Mouse (Mus musculus) neural tube, embryonic 13.5 days (tissue): ENCODE data around the gene Pik3r4. TPM values are rescaled to one million over a fixed set of nuclear protein-coding genes. Genes with fewer than 3 reads are reported as not detected.
"Not testable (repeated sequence)": the region's sequence is repeated elsewhere in the genome, so short reads cannot be mapped to it uniquely, and the experiment has no call there.

Experiments
- ATAC-seq: fragments of 200-750 bp; cut with Nextera tagmentation; 2 replicates; pipeline ENCODE4 v1.8.0; 2017; ENCODE audit warnings: low read depth, mild to moderate bottlenecking, moderate TSS enrichment, moderate library complexity
- H3K27ac ChIP-seq: fragments of 300-500 bp; sonication (generic); replicated peaks from 2 replicates; pipeline ENCODE4 v1.5.1; 2015; ENCODE audit warnings: moderate library complexity, mild to moderate bottlenecking, inconsistent platforms
- H3K27me3 ChIP-seq: fragments of 300-500 bp; sonication (generic); 2 replicates; pipeline ENCODE4 v1.6.1; 2015; ENCODE audit warnings: mild to moderate bottlenecking, inconsistent platforms
- H3K36me3 ChIP-seq: fragments of 300-500 bp; sonication (generic); 2 replicates; pipeline ENCODE4 v1.6.1; 2015; ENCODE audit warnings: mild to moderate bottlenecking, inconsistent platforms
- H3K4me1 ChIP-seq: fragments of 300-500 bp; sonication (generic); replicated peaks from 2 replicates; pipeline ENCODE4 v1.6.1; 2015; ENCODE audit warnings: inconsistent platforms
- H3K4me2 ChIP-seq: fragments of 300-500 bp; sonication (generic); 2 replicates; pipeline ENCODE4 v1.6.1; 2015; ENCODE audit warnings: inconsistent platforms, mild to moderate bottlenecking, moderate library complexity
- H3K4me3 ChIP-seq: fragments of 300-500 bp; sonication (generic); 2 replicates; pipeline ENCODE4 v1.5.1; 2015; ENCODE audit warnings: mild to moderate bottlenecking, inconsistent platforms
- H3K9ac ChIP-seq: fragments of 300-500 bp; sonication (generic); 2 replicates; pipeline ENCODE4 v1.6.1; 2015; ENCODE audit warnings: moderate library complexity, mild to moderate bottlenecking, inconsistent platforms
- H3K9me3 ChIP-seq: fragments of 300-500 bp; sonication (generic); 2 replicates; pipeline ENCODE4 v1.6.1; 2016; ENCODE audit warnings: inconsistent platforms
- WGBS: fragments of 180-500 bp; shearing (Covaris S2); methylation state at CpG from one replicate; pipeline ENCODE4 v1.1.7; 2015; 5-methylcytosine and 5-hydroxymethylcytosine counted together
- polyA plus RNA-seq: library from polyadenylated mRNA; unstranded; fragments of >200 nt; fragmentation: Nextera tagmentation; extraction: Ambion mirVana; gene quantifications from 2 replicates; pipeline ENCODE4 v1.2.1, GENCODE M21; 2015

Gene Pik3r4
- polyA plus RNA-seq = 19.4 and 20.7 TPM in 2 replicates

DNA sequence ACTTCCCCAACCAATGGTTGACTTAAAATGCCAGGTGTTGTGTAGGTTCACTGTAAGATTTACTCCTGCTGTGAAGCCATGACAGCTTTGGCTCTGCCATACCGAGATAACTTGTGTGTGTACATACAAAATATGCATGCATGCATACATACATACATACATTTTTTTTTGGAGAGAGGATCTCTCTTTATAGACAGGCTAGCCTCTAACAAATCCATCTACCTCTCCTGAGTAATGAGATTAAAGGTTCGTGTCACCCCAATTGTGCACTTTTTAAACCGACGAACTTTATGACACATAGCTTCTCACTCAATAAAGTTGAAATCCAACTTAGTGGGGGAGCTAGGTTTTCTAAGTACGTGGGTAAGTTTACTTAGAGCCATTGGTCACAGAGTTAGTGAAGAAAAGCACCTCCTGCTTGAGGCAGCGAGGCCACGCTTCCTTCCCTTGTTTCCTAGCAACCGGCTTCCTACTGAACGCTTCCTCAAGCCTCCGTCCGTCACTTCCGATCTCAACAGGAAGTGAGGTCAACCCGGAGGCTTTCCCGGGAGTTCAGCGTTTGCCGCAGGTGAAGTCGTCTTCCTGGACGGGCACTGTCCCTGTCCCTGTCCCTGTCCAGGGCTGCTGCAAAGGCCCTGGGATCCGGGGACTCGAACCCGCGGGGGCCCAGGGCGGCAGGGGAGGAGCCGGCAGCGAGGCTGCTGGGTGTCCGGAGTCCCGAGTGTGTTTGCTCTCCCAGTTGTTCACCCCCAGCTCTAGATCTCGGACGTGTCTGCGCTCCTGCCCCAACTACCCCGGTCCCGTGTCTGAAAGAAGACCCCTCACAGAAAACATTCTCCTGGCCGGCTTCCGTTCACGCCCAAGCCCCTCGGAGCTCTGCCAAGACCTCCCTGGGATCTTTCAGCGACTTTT lies at the start of gene Pik3r4:
Pik3r4 (plus strand) TSS at position 519 of the 912 bp plus-strand sequence.
- Histone ChIP-seq H3K4me2 (peak within 1 kb of the TSS; percentile 89), H3K27ac (peak within 1 kb of the TSS; percentile 73), H3K9me3 (no peaks in the 10 kb centered on the region), H3K4me3 (peak within 1 kb of the TSS; percentile 65), H3K9ac (peak within 1 kb of the TSS; percentile 84), H3K4me1 (peaks cover 34% of the 10 kb centered on the region), H3K36me3 (peaks cover 28% of the 10 kb centered on the region), H3K27me3 (no peaks in the 10 kb centered on the region)
- ATAC-seq = peak; percentile 90
- WGBS = 5% methylated on average over 37 of the region's 37 CpGs

DNA sequence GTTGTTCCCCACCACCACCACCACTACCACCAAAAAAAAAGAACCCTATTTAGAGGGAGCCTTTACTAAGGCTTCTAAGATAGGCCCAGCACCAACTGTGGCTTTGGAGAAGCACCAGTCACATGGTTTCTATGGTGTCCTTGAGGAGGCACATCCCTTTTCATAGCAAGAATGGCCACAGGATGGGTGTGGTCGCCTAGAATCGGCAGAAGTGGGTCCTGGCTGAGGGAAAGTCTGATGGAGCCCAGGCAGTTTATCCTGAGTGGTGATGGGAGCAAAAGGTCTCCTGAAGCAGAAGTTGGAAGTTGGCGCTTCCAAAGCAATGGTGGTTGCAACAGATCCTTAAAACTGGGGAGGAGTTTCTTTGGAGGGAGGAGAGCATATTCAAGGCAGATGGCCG lies 43.9 kb upstream of the Pik3r4 start:
- no peak for ATAC-seq
- 90% methylated on average over 4 of the region's 4 CpGs for WGBS
- H3K9me3 ChIP-seq = no peaks in the 10 kb centered on the region
- no peak overlapping the region for H3K27ac ChIP-seq
- no peak overlapping the region for H3K4me2 ChIP-seq
- no peaks in the 10 kb centered on the region for H3K36me3 ChIP-seq
- H3K27me3 ChIP-seq = no peaks in the 10 kb centered on the region
- no peak overlapping the region for H3K4me3 ChIP-seq
- no peak overlapping the region for H3K9ac ChIP-seq
- H3K4me1 ChIP-seq = no peaks in the 10 kb centered on the region

DNA sequence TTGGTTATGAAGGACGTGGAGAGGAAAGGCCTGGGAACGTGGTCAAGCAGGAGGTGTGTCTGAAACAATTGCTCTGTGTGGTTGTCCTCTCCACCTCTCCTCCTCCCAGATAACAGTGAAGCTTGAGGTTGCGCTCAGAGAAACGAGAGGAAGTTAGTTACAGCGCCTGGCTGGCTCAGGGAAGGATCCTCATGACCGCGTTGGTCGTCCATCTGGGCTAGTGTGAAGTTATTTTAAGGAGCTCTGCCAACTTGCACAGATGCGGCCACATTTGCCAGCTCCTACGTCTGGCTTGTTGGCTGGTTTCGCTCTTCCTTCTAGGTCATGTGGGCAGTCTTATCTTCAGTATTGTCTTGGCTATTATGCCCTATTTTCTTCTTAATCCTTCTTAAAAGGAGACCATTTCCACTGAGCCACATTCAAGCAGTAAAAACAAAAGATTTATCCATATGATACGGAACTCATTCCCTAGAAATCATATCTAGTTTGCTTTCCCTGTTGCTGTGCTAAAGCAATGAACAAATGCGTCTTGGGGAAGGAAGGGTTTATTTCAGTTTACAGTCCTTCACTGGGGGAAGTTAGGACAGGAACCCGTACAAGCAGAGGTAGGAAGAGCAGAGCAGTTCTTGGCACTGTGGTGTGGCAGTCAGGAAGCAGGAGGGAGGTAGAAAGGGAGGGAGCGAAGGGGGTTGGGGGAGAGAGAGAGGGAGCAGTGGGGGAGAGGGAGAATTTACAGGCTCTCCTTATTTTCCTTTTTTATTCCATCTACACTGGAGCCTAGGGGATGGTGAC lies 30.6 kb upstream of the Pik3r4 start:
- Histone ChIP-seq H3K4me1 (peaks cover 14% of the 10 kb centered on the region), H3K9me3 (no peaks in the 10 kb centered on the region), H3K27ac (peak overlapping the region; percentile 49), H3K4me2 (no peak overlapping the region), H3K36me3 (no peaks in the 10 kb centered on the region), H3K9ac (no peak overlapping the region), H3K27me3 (no peaks in the 10 kb centered on the region), H3K4me3 (no peak overlapping the region)
- ATAC-seq = no peak
- WGBS = 89% methylated on average over 15 of the region's 15 CpGs

DNA sequence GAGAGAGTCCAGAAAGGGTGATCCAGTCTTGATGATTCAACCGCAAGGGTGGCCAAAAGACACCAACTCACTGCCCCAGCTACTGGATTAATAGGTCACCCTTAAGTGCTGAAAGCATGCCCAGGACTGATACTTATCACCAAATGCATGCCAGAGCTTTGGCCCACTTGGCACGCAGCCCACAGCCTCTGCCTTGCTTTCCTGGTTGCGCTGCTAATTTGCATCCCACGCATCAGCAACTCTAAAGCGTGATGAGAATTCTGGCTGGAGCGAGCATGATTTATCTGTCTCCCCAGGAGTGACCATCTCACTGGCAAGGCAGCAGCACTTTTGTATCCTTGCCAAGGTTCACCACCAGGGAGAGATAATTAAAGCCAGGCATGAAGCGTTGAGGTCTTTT lies 29.9 kb upstream of the Pik3r4 start:
- H3K9me3 ChIP-seq = no peaks in the 10 kb centered on the region
- peaks cover 14% of the 10 kb centered on the region for H3K4me1 ChIP-seq
- H3K27me3 ChIP-seq = no peaks in the 10 kb centered on the region
- no peak overlapping the region for H3K4me3 ChIP-seq
- WGBS = 49% methylated on average over 7 of the region's 7 CpGs
- H3K27ac ChIP-seq = peak overlapping the region; percentile 49
- H3K4me2 ChIP-seq = no peak overlapping the region
- no peak overlapping the region for H3K9ac ChIP-seq
- H3K36me3 ChIP-seq = no peaks in the 10 kb centered on the region
- ATAC-seq = 0 out of 2 replicates have a peak, but pooled peaks have one; percentile 43

DNA sequence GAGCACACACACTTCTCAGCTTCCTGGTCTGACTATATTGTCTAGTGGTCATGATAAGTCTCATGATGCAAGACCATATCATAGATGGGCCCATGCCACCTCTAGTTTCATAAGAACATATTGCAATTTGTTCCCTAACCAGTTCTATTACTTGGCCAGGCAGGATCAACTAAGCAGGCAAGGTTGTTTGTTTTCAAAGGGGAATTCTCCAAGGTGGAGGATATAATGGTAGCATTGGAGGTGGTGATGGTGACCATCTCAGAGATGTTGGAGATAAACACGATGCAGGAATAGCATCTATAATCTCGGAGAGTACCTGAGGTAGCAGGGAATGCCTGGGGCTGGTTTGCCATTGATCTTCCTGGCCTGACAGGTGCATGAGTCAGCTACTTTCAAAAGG lies 26.8 kb upstream of the Pik3r4 start:
- no peak for ATAC-seq
- Histone ChIP-seq H3K4me2 (no peak overlapping the region), H3K4me3 (no peak overlapping the region), H3K9ac (no peak overlapping the region), H3K27ac (no peak overlapping the region), H3K27me3 (no peaks in the 10 kb centered on the region), H3K36me3 (no peaks in the 10 kb centered on the region), H3K4me1 (peaks cover 14% of the 10 kb centered on the region), H3K9me3 (no peaks in the 10 kb centered on the region)
- 69% methylated on average over 2 of the region's 2 CpGs for WGBS

DNA sequence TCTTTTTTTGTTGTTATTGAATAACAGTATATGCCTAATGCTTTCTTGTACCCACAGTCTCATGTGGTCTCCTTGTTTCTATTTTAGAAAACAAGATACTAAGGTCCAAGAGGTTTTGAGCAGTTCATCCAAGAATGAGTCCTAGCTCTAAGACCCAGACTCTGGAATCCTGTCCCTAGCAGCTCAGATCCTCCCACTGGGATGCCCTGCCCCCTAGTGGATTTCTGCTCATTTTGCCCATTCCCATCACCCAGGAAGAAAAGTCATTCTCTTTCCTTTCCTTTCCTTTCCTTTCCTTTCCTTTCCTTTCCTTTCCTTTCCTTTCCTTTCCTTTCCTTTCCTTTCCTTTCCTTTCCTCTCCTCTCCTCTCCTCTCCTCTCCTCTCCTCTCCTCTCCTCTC lies 25.5 kb upstream of the Pik3r4 start:
- H3K36me3 ChIP-seq = not testable (repeated sequence)

DNA sequence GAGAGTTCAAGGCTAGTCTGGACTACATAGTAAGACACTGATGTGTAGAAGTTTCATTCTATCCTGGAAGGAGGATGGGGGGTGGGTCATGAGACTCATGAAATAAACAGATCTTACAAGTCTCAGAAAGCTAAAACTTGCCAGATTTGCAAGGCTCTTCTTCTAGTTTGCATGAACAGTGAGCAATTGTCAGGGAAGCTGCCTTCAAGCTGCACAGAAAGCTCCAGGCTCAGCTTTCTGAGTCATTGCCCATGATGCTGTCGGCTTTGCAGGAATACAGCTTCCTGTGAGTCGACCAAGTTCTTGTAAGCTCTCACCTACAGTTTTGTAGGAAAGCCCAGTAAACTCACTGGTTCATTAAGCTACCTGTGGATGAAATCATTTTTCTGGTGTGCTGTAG lies 8.8 kb upstream of the Pik3r4 start:
- no peaks in the 10 kb centered on the region for H3K27me3 ChIP-seq
- no peak for ATAC-seq
- no peaks in the 10 kb centered on the region for H3K9me3 ChIP-seq
- H3K4me3 ChIP-seq = no peak overlapping the region
- H3K4me2 ChIP-seq = no peak overlapping the region
- H3K36me3 ChIP-seq = no peaks in the 10 kb centered on the region
- no peak overlapping the region for H3K9ac ChIP-seq
- no peaks in the 10 kb centered on the region for H3K4me1 ChIP-seq
- H3K27ac ChIP-seq = no peak overlapping the region
- WGBS = 88% methylated on average over 2 of the region's 2 CpGs

More for the DNA sequence above, 25.5 kb upstream of the Pik3r4 start:
- not testable (repeated sequence) for H3K27me3 ChIP-seq, H3K9me3 ChIP-seq, H3K4me3 ChIP-seq, H3K27ac ChIP-seq, ATAC-seq, H3K9ac ChIP-seq, H3K4me2 ChIP-seq
- peaks cover 14% of the 10 kb centered on the region for H3K4me1 ChIP-seq

DNA sequence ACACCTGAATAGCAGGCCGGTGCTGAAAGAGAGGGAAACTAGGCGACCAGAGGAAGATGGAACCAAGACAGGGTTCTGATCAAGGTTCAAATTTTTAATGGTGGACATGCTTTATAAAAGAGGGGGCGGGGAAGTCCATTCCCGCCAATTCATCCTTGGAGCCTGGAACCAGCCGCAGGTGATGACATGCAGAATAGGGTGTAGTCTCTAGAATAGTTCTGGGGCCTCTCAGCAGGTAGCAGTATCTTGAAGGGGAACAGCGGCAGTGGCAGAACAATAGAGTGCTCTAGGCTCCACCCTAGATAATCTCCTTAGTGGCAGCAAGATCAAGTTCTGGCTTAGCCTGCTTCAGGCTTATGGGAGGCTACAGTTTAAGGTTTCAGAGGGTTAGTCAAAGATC lies 1.4 kb upstream of the Pik3r4 start:
- Histone ChIP-seq H3K36me3 (peaks cover 19% of the 10 kb centered on the region), H3K4me1 (peaks cover 29% of the 10 kb centered on the region)
- H3K9ac ChIP-seq, H3K9me3 ChIP-seq, H3K4me2 ChIP-seq, H3K27me3 ChIP-seq, ATAC-seq, H3K4me3 ChIP-seq, H3K27ac ChIP-seq: not testable (repeated sequence)
- 76% methylated on average over 6 of the region's 6 CpGs for WGBS

DNA sequence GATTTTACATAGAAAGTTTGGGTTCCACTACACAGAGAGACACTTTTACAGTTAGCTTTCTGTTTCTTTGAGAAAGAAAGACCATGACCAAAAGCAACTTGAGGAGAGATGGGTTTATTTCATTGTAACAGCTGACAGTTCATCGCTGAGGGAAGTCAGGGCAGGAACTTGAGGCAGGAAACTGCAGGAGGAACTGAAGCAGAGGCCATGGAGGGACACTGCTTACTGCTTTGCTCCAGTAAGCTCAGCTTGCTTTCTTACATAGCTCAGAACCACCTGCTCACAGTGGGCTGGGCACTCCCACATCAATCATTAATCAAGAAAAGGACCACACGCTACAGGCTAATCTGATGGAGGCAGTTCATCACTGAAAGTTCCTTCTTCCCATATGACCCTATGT lies 13.4 kb downstream of the Pik3r4 start:
- H3K27me3 ChIP-seq = no peaks in the 10 kb centered on the region
- WGBS = 61% methylated on average over 2 of the region's 2 CpGs
- no peak overlapping the region for H3K4me2 ChIP-seq
- no peak overlapping the region for H3K4me3 ChIP-seq
- H3K9ac ChIP-seq = no peak overlapping the region
- no peaks in the 10 kb centered on the region for H3K4me1 ChIP-seq
- H3K36me3 ChIP-seq = peaks cover 60% of the 10 kb centered on the region
- no peak for ATAC-seq
- H3K9me3 ChIP-seq = no peaks in the 10 kb centered on the region
- H3K27ac ChIP-seq = no peak overlapping the region

DNA sequence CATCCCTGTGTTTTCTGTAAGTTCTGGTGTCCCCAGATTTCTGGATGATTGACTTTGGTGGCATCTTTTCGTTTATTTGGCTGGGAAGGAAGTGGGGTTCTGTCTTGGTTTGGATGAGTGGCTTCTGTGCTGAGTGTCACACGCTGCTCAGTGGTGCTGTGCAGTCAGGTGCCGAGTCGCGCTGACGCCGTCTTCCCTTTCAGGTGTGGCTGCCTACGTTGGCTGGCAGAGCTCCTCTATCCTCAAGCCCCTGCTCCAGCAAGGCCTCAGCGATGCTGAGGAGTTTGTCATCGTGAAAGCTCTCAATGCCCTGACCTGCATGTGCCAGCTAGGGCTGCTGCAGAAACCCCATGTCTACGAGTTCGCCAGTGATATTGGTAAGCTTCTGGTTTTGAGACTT lies 15.4 kb downstream of the Pik3r4 start:
- WGBS = 90% methylated on average over 12 of the region's 12 CpGs
- no peak overlapping the region for H3K9ac ChIP-seq
- ATAC-seq = no peak

DNA sequence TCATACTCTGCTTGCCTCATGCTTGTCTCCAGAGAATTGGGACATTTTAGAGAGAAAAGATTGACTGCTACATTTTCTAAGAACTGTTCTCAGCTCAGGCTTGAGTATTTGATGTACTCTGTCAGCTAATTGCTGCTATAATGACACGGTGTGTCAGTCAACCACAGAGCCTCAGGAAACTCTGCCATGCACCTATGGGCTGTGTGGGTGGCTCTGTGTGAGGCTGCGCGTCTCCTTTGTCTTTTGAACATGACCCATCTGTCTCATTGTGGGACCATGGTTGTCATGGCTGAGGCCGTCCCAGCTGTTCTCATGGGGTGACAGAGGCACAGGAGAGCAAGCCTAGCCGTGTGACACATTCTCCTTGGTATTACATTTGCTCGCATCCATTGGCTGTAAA lies 17.1 kb downstream of the Pik3r4 start:
- H3K36me3 ChIP-seq = peaks cover 66% of the 10 kb centered on the region
- WGBS = 62% methylated on average over 6 of the region's 6 CpGs

More for the DNA sequence above, 15.4 kb downstream of the Pik3r4 start:
- Histone ChIP-seq H3K4me2 (no peak overlapping the region), H3K36me3 (peaks cover 64% of the 10 kb centered on the region), H3K27me3 (no peaks in the 10 kb centered on the region), H3K4me1 (no peaks in the 10 kb centered on the region), H3K4me3 (no peak overlapping the region), H3K27ac (no peak overlapping the region), H3K9me3 (no peaks in the 10 kb centered on the region)

DNA sequence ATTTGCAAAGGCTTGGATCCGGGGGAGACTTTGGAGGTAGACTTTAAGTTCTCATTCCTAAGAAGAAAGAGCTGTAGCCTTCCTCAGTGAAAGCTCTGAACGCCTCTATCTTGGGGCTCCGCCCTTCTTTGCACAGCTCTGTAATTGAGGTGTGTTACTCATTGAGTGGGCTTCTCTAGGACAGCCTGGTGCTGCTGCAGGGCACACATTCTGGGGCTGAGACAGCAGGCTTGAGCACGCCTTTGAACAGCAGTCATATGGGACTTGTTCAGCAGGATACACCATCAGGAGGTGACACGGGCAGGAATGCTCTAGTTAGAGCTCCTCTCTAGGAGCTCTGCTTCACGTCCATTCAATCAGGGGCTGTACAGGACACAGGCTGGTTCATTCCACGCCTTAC lies 22.5 kb downstream of the Pik3r4 start:
- Histone ChIP-seq H3K27ac (no peak overlapping the region), H3K4me2 (no peak overlapping the region), H3K4me1 (no peaks in the 10 kb centered on the region), H3K4me3 (no peak overlapping the region), H3K36me3 (peaks cover 76% of the 10 kb centered on the region), H3K9ac (no peak overlapping the region), H3K9me3 (no peaks in the 10 kb centered on the region), H3K27me3 (no peaks in the 10 kb centered on the region)
- ATAC-seq = no peak
- WGBS = 93% methylated on average over 7 of the region's 7 CpGs

More for the DNA sequence above, 17.1 kb downstream of the Pik3r4 start:
- Histone ChIP-seq H3K27me3 (no peaks in the 10 kb centered on the region), H3K4me3 (no peak overlapping the region), H3K4me1 (no peaks in the 10 kb centered on the region), H3K4me2 (no peak overlapping the region), H3K9me3 (no peaks in the 10 kb centered on the region), H3K9ac (no peak overlapping the region), H3K27ac (no peak overlapping the region)
- ATAC-seq = no peak
